Mouse (Mus musculus): ENCODE data around the gene 1520401A03Rik.
A peak's percentile ranks its signal among the peaks of the same experiment; 100 is the strongest.

1520401A03Rik gene

GRCm38 (mm10) chr17:23742210-23742793 lies 19.7 kb upstream of the 1520401A03Rik start:
- DNase-seq: no peak

GRCm38 (mm10) chr17:23741359-23742209 lies 19.0 kb upstream of the 1520401A03Rik start:
- DNase-seq: no peak

- DNase-seq: no peak
These were observed 18.0 kb upstream of the 1520401A03Rik start, which contains the start of gene Paqr4 for GRCm38 (mm10) chr17:23740598-23741021. Gene Paqr4, minus strand, starts transcription at chr17:23740867.

GRCm38 (mm10) chr17:23740136-23740584 lies 17.6 kb upstream of the 1520401A03Rik start:
- DNase-seq: peak; percentile 86

GRCm38 (mm10) chr17:23739202-23740135 lies 16.9 kb upstream of the 1520401A03Rik start:
- peak; percentile 46 for DNase-seq

GRCm38 (mm10) chr17:23738836-23739201 lies 16.2 kb upstream of the 1520401A03Rik start:
- DNase-seq: no peak

- DNase-seq: no peak
These were observed 15.2 kb upstream of the 1520401A03Rik start for GRCm38 (mm10) chr17:23737493-23738445.

- DNase-seq: no peak
These were observed 11.8 kb upstream of the 1520401A03Rik start for GRCm38 (mm10) chr17:23734341-23734740.

- DNase-seq: no peak
These were observed 7.9 kb upstream of the 1520401A03Rik start for GRCm38 (mm10) chr17:23730441-23730840.

- DNase-seq: peak; percentile 64
These were observed 4.2 kb upstream of the 1520401A03Rik start for GRCm38 (mm10) chr17:23726758-23727142.

GRCm38 (mm10) chr17:23725999-23726757 lies 3.6 kb upstream of the 1520401A03Rik start, which contains the start of gene Pkmyt1:
Gene Pkmyt1, plus strand, starts transcription at chr17:23726336.
- DNase-seq: peak; percentile 94

GRCm38 (mm10) chr17:23725477-23725876 lies 2.9 kb upstream of the 1520401A03Rik start:
- DNase-seq: no peak

GRCm38 (mm10) chr17:23721886-23722285 lies 697 bp downstream of the 1520401A03Rik start:
- DNase-seq: no peak

GRCm38 (mm10) chr17:23719455-23719854 lies 3.1 kb downstream of the 1520401A03Rik start:
- no peak for DNase-seq

- no peak for DNase-seq
These were observed 5.6 kb downstream of the 1520401A03Rik start for GRCm38 (mm10) chr17:23717003-23717402.

- DNase-seq: peak; percentile 86
These were observed 16.4 kb downstream of the 1520401A03Rik start for GRCm38 (mm10) chr17:23706212-23706611.

- no peak for DNase-seq
These were observed 17.0 kb downstream of the 1520401A03Rik start for GRCm38 (mm10) chr17:23705525-23706104.

GRCm38 (mm10) chr17:23704741-23705140 lies 17.8 kb downstream of the 1520401A03Rik start:
- DNase-seq: peak; percentile 27

GRCm38 (mm10) chr17:23703301-23703700 lies 19.3 kb downstream of the 1520401A03Rik start:
- DNase-seq: no peak

GRCm38 (mm10) chr17:23700079-23700478 lies 22.5 kb downstream of the 1520401A03Rik start:
- DNase-seq: peak; percentile 85

Measured in right cerebral cortex, postnatal 4 days (tissue).